Mouse (Mus musculus) liver, embryonic 14.5 days (tissue): ENCODE data around the gene Cdc123.

Source experiments
- CTCF ChIP-seq: IDR thresholded peaks from 2 replicates; pipeline ENCODE4 v1.5.1; 2016; ENCODE audit warnings: antibody characterized with exemption, low read depth, control low read depth
- EP300 ChIP-seq: IDR thresholded peaks from 2 replicates; pipeline ENCODE4 v1.6.1; 2016; ENCODE audit warnings: antibody characterized with exemption, low read depth

DNA sequence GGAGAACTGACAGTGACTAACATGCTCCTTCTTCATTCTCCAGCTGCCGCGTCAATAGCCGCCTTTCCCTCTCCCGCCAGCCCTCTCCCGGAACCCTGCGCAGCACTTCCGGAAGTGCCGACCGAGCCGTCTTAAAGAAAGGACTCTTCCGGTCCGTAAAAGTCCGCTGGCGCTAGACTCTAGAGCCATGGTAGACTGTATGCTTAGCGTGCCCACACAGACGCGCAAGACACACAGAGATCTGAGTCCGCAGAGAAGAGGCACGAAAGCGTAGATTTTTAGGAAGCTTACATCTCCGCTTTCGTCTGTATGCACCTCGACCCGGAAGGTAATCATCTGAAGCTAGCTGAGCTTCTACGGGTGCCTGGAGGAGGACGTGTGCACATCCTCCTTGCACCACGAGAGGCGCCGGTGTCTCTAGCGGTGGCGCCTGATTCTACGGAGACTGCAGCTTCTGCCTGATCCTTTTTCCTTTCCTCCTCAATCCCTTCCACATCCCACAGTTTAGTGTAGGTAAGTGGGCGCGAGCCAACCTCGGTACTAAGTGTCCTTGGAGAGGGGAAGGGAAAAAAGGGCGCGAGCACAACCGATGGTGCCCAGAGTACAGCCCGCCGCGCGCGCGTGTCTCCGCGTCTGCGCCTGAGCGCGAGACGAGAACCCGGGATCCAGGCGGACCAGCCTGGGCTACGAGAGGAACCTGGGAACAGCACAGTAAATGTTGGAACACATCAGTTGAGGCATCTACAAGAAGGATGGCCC lies at the start of gene Cdc123, which contains the start of gene Nudt5:
- TF ChIP-seq CTCF = peak; percentile 92
- no peak; the same call in 1 of the 2 replicates for TF ChIP-seq EP300
